Mouse (Mus musculus) embryonic facial prominence, embryonic 15.5 days (tissue): ENCODE data around the gene Gm7247. TPM values are rescaled to one million over a fixed set of nuclear protein-coding genes. Genes with fewer than 3 reads are reported as not detected.

ENCODE experiments used
- ATAC-seq: fragments of 200-750 bp; cut with Nextera tagmentation; 2 replicates; pipeline ENCODE4 v1.8.0; 2017; ENCODE audit warnings: low read depth, moderate TSS enrichment; ENCODE audit not compliant: insufficient number of reproducible peaks, low FRiP score, low TSS enrichment
- H3K27ac ChIP-seq: fragments of 300-500 bp; sonication (generic); replicated peaks from 2 replicates; pipeline ENCODE4 v1.5.1; 2015; ENCODE audit warnings: mild to moderate bottlenecking, inconsistent platforms
- H3K27me3 ChIP-seq: fragments of 300-500 bp; sonication (generic); 2 replicates; pipeline ENCODE4 v1.6.1; 2015; ENCODE audit warnings: inconsistent platforms
- H3K36me3 ChIP-seq: fragments of 300-500 bp; sonication (generic); 2 replicates; pipeline ENCODE4 v1.6.1; 2015; ENCODE audit warnings: mild to moderate bottlenecking, inconsistent platforms
- H3K4me1 ChIP-seq: fragments of 300-500 bp; sonication (generic); 2 replicates; pipeline ENCODE4 v1.6.1; 2015; ENCODE audit warnings: inconsistent platforms
- H3K4me2 ChIP-seq: fragments of 300-500 bp; sonication (generic); replicated peaks from 2 replicates; pipeline ENCODE4 v1.6.1; 2015; ENCODE audit warnings: mild to moderate bottlenecking, inconsistent platforms
- H3K4me3 ChIP-seq: fragments of 300-500 bp; sonication (generic); replicated peaks from 2 replicates; pipeline ENCODE4 v1.5.1; 2015; ENCODE audit warnings: mild to moderate bottlenecking, inconsistent platforms
- H3K9ac ChIP-seq: fragments of 300-500 bp; sonication (generic); 2 replicates; pipeline ENCODE4 v1.6.1; 2015; ENCODE audit warnings: inconsistent platforms
- H3K9me3 ChIP-seq: fragments of 300-500 bp; sonication (generic); replicated peaks from 2 replicates; pipeline ENCODE4 v1.6.1; 2016; ENCODE audit warnings: inconsistent platforms
- WGBS: fragments of 180-500 bp; shearing (Covaris S2); methylation state at CpG from one replicate; pipeline ENCODE4 v1.1.7; 2015; 5-methylcytosine and 5-hydroxymethylcytosine counted together
- polyA plus RNA-seq: library from polyadenylated mRNA; unstranded; fragments of >200 nt; fragmentation: Nextera tagmentation; extraction: Ambion mirVana; gene quantifications from 2 replicates; pipeline ENCODE4 v1.2.1, GENCODE M21; 2015

The Gm7247 gene
- not detected in 2 replicates for polyA plus RNA-seq

- H3K27me3 ChIP-seq, result peaks cover 6% of the 10 kb centered on the region
- WGBS, result 74% methylated on average over 1 of the region's 1 CpGs
These were observed at the start of gene Gm7247 for GRCm38 (mm10) chr14:51361456-51361855. TSS of gene Gm7247 (plus strand) at chr14:51361756.

DNA sequence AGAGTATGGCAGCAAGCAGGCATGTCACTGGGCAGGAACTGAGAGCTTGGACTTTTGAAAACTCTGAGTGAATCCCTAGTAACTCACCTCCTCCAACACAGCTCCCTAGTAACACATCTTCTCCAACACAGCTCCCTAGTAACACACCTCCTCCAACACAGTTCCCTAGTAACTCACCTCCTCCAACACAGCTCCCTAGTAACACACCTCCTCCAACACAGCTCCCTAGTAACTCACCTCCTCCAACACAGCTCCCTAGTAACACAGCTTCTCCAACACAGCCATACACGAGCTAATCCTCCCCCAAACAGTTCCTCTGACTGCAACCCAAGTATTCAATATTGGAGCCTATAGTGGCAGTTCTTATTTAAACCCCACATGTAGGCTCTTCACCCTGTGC, 37.6 kb upstream of the Gm7247 start:
- no peak overlapping the region for H3K4me3 ChIP-seq
- no peaks in the 10 kb centered on the region for H3K36me3 ChIP-seq
- no peak overlapping the region for H3K4me2 ChIP-seq
- H3K4me1 ChIP-seq, result no peaks in the 10 kb centered on the region
- H3K9me3 ChIP-seq, result no peaks in the 10 kb centered on the region
- 49% methylated on average over 1 of the region's 1 CpGs for WGBS
- ATAC-seq, result no peak
- H3K27ac ChIP-seq, result no peak overlapping the region
- H3K27me3 ChIP-seq, result no peaks in the 10 kb centered on the region
- H3K9ac ChIP-seq, result no peak overlapping the region

More at GRCm38 (mm10) chr14:51361456-51361855, at the start of gene Gm7247:
- H3K9me3 ChIP-seq, result no peaks in the 10 kb centered on the region
- no peak within 1 kb of the TSS for H3K27ac ChIP-seq
- no peak for ATAC-seq
- H3K36me3 ChIP-seq, result no peaks in the 10 kb centered on the region
- no peak within 1 kb of the TSS for H3K4me2 ChIP-seq
- no peaks in the 10 kb centered on the region for H3K4me1 ChIP-seq
- H3K9ac ChIP-seq, result no peak within 1 kb of the TSS
- H3K4me3 ChIP-seq, result no peak within 1 kb of the TSS

GRCm38 (mm10) chr14:51346027-51346426, 15.5 kb upstream of the Gm7247 start:
- Histone ChIP-seq H3K4me3 (no peak overlapping the region), H3K27me3 (no peaks in the 10 kb centered on the region), H3K9ac (no peak overlapping the region), H3K4me1 (no peaks in the 10 kb centered on the region), H3K27ac (no peak overlapping the region), H3K4me2 (no peak overlapping the region), H3K9me3 (no peaks in the 10 kb centered on the region), H3K36me3 (no peaks in the 10 kb centered on the region)
- no peak for ATAC-seq

DNA sequence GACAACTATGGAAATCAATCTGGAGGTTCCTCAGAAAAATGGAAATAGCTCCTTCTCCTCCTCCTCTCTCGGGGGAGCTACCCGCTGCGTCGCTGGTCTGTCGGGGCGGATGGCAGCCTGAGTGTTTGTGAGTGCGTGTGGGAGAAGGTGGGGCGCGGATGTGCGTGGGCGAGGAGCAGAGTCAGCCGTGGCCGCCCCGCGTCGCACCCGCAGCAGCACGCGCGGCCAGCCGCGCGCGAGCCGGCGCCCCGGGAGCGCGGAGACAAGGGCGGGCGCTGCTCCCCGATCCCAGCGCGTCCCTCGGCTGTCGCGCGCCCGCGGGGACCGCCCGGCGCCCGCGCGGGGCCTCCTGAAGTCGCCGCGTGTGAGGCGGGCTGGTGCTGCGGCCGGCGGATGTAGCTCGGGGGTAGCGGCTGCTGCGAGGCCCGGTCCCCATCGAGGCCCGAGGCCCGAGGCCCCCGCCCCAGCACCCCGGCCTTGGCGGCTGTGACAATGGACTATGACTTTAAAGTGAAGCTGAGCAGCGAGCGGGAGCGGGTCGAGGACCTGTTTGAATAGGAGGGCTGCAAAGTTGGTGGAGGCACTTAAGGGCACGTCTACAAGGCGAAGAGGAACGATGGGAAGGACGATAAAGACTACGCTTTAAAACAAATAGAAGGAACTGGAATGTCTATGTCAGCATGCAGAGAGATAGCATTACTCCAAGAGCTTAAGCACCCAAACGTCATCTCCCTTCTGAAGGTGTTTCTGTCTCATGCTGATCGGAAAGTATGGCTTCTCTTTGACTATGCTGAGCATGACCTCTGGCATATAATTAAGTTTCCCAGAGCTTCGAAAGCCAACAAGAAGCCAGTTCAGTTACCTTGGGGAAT, 3.2 kb upstream of the Gm7247 start:
- Histone ChIP-seq H3K4me1 (no peaks in the 10 kb centered on the region), H3K4me2 (peak overlapping the region; percentile 84), H3K36me3 (no peaks in the 10 kb centered on the region), H3K4me3 (peak overlapping the region; percentile 49), H3K9ac (peak overlapping the region; percentile 16; the same call in 1 of the 2 replicates), H3K9me3 (no peaks in the 10 kb centered on the region), H3K27me3 (peaks cover 6% of the 10 kb centered on the region), H3K27ac (no peak overlapping the region)
- WGBS, result 5% methylated on average over 75 of the region's 75 CpGs
- peak; percentile 19; the same call in 1 of the 2 replicates for ATAC-seq

DNA sequence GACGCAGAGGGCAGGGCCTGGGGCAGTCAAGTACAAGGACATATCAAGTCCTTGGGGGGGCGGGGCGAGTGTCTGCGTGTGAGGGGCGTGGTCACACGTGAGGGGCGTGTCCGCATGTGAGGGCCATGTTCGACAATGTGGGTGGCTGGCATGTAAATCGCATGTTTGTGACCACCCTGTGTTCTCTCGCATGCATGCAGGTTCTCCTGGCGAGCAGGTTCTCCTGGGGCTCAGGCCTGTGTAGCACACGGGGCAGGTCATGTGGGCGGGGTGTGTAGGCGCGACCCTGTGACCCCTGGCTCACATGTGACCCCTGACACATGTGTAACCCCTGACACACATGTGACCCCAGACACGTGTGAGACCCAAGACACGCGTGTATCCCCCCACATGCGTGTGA, 21.2 kb downstream of the Gm7247 start:
- Histone ChIP-seq H3K4me1 (no peaks in the 10 kb centered on the region), H3K9me3 (no peaks in the 10 kb centered on the region), H3K9ac (no peak overlapping the region), H3K27me3 (no peaks in the 10 kb centered on the region), H3K36me3 (no peaks in the 10 kb centered on the region), H3K4me3 (no peak overlapping the region), H3K4me2 (no peak overlapping the region), H3K27ac (no peak overlapping the region)
- ATAC-seq, result no peak
- 88% methylated on average over 20 of the region's 20 CpGs for WGBS

DNA sequence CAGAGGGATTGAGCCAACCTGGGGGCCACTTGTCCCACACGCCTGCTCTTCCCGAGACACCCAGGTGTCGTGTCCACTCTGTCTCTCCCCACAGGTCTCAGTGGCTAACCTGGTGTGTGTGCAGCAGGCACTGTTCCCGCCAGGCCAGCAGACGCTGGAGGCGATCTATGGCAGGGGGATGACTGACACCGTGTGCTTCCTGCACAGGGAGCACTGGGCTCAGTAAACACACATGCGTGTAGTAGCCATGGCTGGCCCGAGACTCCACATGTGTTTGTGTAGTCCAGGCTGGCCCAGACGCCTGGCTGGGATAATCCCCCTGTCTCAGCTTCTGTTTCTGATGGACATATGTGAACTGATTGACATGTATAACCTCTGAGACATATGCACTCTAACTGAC, 22.8 kb downstream of the Gm7247 start:
- Histone ChIP-seq H3K9ac (no peak overlapping the region), H3K27me3 (no peaks in the 10 kb centered on the region), H3K36me3 (no peaks in the 10 kb centered on the region), H3K4me1 (no peaks in the 10 kb centered on the region), H3K9me3 (no peaks in the 10 kb centered on the region), H3K4me2 (no peak overlapping the region), H3K27ac (no peak overlapping the region), H3K4me3 (no peak overlapping the region)
- 93% methylated on average over 10 of the region's 10 CpGs for WGBS
- ATAC-seq, result peak; percentile 6; the same call in 1 of the 2 replicates

DNA sequence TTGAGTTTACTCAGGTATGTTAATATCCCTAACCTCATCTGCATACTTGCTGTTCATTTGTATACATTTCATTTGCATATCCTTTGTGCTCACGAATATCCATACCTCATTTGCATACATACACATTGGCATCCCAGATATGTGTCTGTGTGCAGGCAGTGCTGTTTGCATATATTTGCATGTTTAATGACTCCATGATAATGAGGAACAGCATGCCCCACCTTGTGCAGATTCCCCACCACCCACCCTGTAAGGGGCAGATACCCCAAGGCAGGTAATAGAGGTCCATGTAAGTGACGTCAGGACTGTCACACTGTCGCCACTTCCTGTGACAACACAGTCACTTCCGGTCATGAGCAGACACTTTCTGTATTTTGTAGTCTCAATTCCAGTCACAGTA, 24.2 kb downstream of the Gm7247 start:
- H3K9me3 ChIP-seq, result no peaks in the 10 kb centered on the region
- H3K4me1 ChIP-seq, result no peaks in the 10 kb centered on the region
- no peak overlapping the region for H3K4me3 ChIP-seq
- WGBS, result 90% methylated on average over 4 of the region's 4 CpGs
- no peaks in the 10 kb centered on the region for H3K27me3 ChIP-seq
- ATAC-seq, result no peak
- H3K36me3 ChIP-seq, result no peaks in the 10 kb centered on the region
- no peak overlapping the region for H3K27ac ChIP-seq
- H3K9ac ChIP-seq, result no peak overlapping the region
- no peak overlapping the region for H3K4me2 ChIP-seq

- 97% methylated on average over 8 of the region's 8 CpGs for WGBS
These were observed 26.2 kb downstream of the Gm7247 start for GRCm38 (mm10) chr14:51387768-51388167.

GRCm38 (mm10) chr14:51388222-51388621, 26.7 kb downstream of the Gm7247 start:
- no peak overlapping the region for H3K4me3 ChIP-seq
- no peak overlapping the region for H3K4me2 ChIP-seq
- no peaks in the 10 kb centered on the region for H3K9me3 ChIP-seq
- H3K4me1 ChIP-seq, result no peaks in the 10 kb centered on the region
- ATAC-seq, result 0 out of 2 replicates have a peak, but pooled peaks have one; percentile 4
- no peaks in the 10 kb centered on the region for H3K27me3 ChIP-seq
- no peak overlapping the region for H3K27ac ChIP-seq
- WGBS, result 94% methylated on average over 9 of the region's 9 CpGs
- H3K9ac ChIP-seq, result no peak overlapping the region
- no peaks in the 10 kb centered on the region for H3K36me3 ChIP-seq

More at GRCm38 (mm10) chr14:51387768-51388167, 26.2 kb downstream of the Gm7247 start:
- Histone ChIP-seq H3K27me3 (no peaks in the 10 kb centered on the region), H3K4me1 (no peaks in the 10 kb centered on the region), H3K9me3 (no peaks in the 10 kb centered on the region), H3K4me2 (no peak overlapping the region), H3K27ac (no peak overlapping the region), H3K36me3 (no peaks in the 10 kb centered on the region), H3K9ac (no peak overlapping the region), H3K4me3 (no peak overlapping the region)
- ATAC-seq, result 0 out of 2 replicates have a peak, but pooled peaks have one; percentile 34

- no peak for ATAC-seq
- WGBS, result 64% methylated on average over 1 of the region's 1 CpGs
- Histone ChIP-seq H3K9me3 (no peaks in the 10 kb centered on the region), H3K4me2 (no peak within 1 kb of the TSS), H3K27me3 (no peaks in the 10 kb centered on the region), H3K36me3 (no peaks in the 10 kb centered on the region), H3K9ac (no peak within 1 kb of the TSS), H3K4me3 (no peak within 1 kb of the TSS), H3K27ac (no peak within 1 kb of the TSS), H3K4me1 (no peaks in the 10 kb centered on the region)
These were observed 49.0 kb downstream of the Gm7247 start, which contains the start of gene Vmn2r88 for GRCm38 (mm10) chr14:51410520-51410919. TSS of gene Vmn2r88 (plus strand) at chr14:51410820.

DNA sequence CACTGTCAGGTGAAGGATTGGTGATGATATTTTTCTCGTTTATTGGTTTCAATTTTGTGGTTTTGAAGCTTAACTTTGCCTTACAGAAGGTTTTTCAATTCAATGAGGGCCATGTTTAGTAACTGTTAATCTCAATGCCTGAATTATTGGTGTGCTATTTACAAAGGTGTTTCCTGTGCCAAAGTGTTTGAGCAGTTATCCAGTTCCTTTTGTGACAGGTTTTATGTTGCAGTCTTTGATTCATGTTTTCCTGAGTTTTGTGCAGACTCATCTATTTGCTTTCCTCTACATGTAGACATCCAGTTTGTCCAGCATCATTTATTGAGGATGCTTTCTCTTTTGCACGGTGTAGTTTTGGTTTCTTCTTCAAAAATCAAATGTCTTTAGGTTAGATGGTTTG, 62.3 kb downstream of the Gm7247 start:
- ATAC-seq, result no peak
- Histone ChIP-seq H3K27ac (no peak overlapping the region), H3K9ac (no peak overlapping the region), H3K4me2 (no peak overlapping the region), H3K4me3 (no peak overlapping the region), H3K9me3 (0 out of 2 replicates have a peak, but pooled peaks cover 4% of the 10 kb centered on the region), H3K27me3 (no peaks in the 10 kb centered on the region), H3K4me1 (no peaks in the 10 kb centered on the region), H3K36me3 (no peaks in the 10 kb centered on the region)
- 61% methylated on average over 2 of the region's 2 CpGs for WGBS
